Mouse (Mus musculus): ENCODE measurements around the gene Prkar1b. TPM values are rescaled to one million over a fixed set of nuclear protein-coding genes. Genes with fewer than 3 reads are reported as not detected.

The Prkar1b gene
- polyA plus RNA-seq, 1 experiment from 2014 or later = 9.4 TPM

DNA sequence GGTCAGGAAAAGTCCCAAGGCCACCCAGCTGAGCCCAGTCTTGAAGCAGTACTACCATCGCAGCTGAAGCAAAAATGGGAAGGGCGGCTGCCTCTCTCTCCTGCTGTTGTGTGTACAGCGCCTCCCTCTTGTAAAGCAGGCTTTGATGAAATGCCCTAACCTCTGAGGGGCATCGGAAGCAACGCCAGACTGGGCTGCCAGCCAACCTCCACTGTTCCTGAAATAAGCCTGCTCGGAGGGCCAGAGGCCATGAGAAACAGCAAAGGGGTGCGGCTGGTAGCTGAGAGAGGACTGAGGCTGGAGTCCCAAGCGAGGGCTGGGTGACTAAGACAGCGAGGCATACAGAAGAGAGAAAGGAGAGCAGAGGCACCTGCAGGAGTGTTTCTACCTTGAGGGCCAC is 161.0 kb downstream of the Prkar1b start:
- DNase-seq (ENCODE audit: low spot score) = no peak

DNA sequence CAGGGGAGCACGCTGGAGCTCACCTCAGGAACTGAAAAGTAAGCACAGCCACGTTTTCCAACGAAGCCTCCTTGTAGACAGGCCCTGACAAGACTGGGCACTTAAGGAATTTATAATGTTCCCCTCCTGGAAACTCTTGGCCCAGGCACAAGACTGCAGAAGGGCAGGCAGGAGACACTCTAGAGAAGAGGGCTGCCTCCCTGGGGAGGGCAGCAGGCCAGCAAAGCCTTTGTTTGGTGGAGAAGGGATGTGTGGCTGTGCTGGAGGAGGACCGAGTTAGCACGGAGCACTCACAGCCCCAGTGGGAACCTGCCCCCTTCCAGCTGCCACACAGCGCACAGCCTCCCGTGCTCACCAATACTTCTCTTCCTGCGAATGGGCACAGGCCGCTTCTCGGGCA is 161.8 kb downstream of the Prkar1b start:
- Histone ChIP-seq H3K4me1 (peaks cover 26% of the 10 kb centered on the region), H3K27ac (replicated peaks) (no peak overlapping the region), H3K4me3 (no peak overlapping the region), H3K27me3 (ENCODE audit: low read depth, poor library complexity, severe bottlenecking) (peaks cover 51% of the 10 kb centered on the region), H3K9me3 (replicated peaks) (no peaks in the 10 kb centered on the region), H3K36me3 (peaks cover 15% of the 10 kb centered on the region; the same call in 1 of the 2 replicates)
- WGBS = 71% methylated on average over 10 of the region's 10 CpGs
- no peak for DNase-seq (ENCODE audit: low spot score)

More for the DNA sequence above, 161.0 kb downstream of the Prkar1b start:
- H3K27ac ChIP-seq (replicated peaks) = no peak overlapping the region
- peaks cover 34% of the 10 kb centered on the region for H3K4me1 ChIP-seq
- H3K36me3 ChIP-seq = peaks cover 8% of the 10 kb centered on the region; the same call in 1 of the 2 replicates
- WGBS = 63% methylated on average over 9 of the region's 9 CpGs
- peaks cover 59% of the 10 kb centered on the region for H3K27me3 ChIP-seq (ENCODE audit: low read depth, poor library complexity, severe bottlenecking)
- no peaks in the 10 kb centered on the region for H3K9me3 ChIP-seq (replicated peaks)
- H3K4me3 ChIP-seq = no peak overlapping the region

GRCm38 (mm10) chr5:138981921-138982320 is 167.9 kb downstream of the Prkar1b start:
- whole genome bisulfite sequencing = 85% methylated on average over 7 of the region's 9 CpGs
- no peak overlapping the region for H3K27ac ChIP-seq (replicated peaks)
- H3K9me3 ChIP-seq (replicated peaks) = no peaks in the 10 kb centered on the region
- no peaks in the 10 kb centered on the region for H3K27me3 ChIP-seq (ENCODE audit: low read depth, poor library complexity, severe bottlenecking)
- peaks cover 23% of the 10 kb centered on the region; the same call in 1 of the 2 replicates for H3K36me3 ChIP-seq
- no peak for DNase-seq (ENCODE audit: low spot score)
- H3K4me1 ChIP-seq = peaks cover 7% of the 10 kb centered on the region; the same call in 1 of the 2 replicates
- H3K4me3 ChIP-seq = no peak overlapping the region

DNA sequence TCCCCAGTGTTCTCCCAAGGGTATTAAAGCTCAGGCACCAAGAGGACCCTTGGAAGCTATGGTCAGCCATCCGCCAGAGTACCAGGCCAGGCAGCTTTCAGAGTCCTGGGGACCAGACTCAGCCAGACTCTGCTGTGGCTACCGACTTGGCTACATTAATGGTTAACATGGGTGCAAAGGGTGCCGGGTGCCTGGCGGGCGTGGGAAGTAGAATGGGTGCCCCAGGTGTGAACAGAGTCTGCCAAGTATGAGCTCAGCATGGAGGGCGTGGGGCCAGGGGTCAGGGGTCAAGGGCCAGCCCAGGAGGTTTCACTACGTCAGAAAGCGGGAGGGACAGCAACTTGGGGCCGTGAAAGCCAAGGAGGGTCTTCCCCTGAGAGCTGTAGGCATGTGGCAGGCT is 169.2 kb downstream of the Prkar1b start:
- no peaks in the 10 kb centered on the region for H3K27me3 ChIP-seq (ENCODE audit: low read depth, poor library complexity, severe bottlenecking)
- no peak overlapping the region for H3K4me3 ChIP-seq
- H3K9me3 ChIP-seq (replicated peaks) = no peaks in the 10 kb centered on the region
- H3K27ac ChIP-seq (replicated peaks) = no peak overlapping the region
- peaks cover 7% of the 10 kb centered on the region; the same call in 1 of the 2 replicates for H3K4me1 ChIP-seq
- no peak for DNase-seq (ENCODE audit: low spot score)
- WGBS = 87% methylated on average over 9 of the region's 9 CpGs
- peaks cover 23% of the 10 kb centered on the region; the same call in 1 of the 2 replicates for H3K36me3 ChIP-seq

DNA sequence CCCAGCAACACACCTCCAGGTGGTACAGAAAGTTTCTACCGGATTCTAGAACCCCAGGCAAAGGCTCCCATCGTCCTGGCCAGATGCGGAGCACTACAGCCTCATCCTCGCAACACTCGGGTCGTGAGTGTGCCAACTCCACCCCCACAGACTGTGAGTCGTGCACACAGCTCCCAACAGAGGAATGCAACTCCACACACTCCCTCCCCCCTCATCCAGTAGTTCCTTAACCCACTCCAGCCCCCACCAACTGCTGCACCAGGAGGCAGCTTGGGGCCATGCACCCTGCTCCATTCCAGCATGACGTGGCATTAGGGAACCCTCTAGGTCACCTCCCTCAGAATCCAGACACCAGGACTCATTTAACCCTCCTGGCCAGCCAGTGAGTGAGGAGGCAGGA is 170.0 kb downstream of the Prkar1b start:
- Histone ChIP-seq H3K4me1 (peaks cover 7% of the 10 kb centered on the region; the same call in 1 of the 2 replicates), H3K9me3 (replicated peaks) (no peaks in the 10 kb centered on the region), H3K27me3 (ENCODE audit: low read depth, poor library complexity, severe bottlenecking) (no peaks in the 10 kb centered on the region), H3K4me3 (no peak overlapping the region), H3K27ac (replicated peaks) (no peak overlapping the region), H3K36me3 (peaks cover 19% of the 10 kb centered on the region; the same call in 1 of the 2 replicates)
- 87% methylated on average over 8 of the region's 8 CpGs for WGBS
- DNase-seq (ENCODE audit: low spot score) = no peak

- 83% methylated on average over 3 of the region's 3 CpGs for WGBS
- H3K27me3 ChIP-seq (ENCODE audit: low read depth, poor library complexity, severe bottlenecking) = no peaks in the 10 kb centered on the region
- H3K4me3 ChIP-seq = no peak overlapping the region
- H3K27ac ChIP-seq (replicated peaks) = no peak overlapping the region
- no peak for DNase-seq (ENCODE audit: low spot score)
- peaks cover 8% of the 10 kb centered on the region; the same call in 1 of the 2 replicates for H3K36me3 ChIP-seq
- no peaks in the 10 kb centered on the region for H3K9me3 ChIP-seq (replicated peaks)
- H3K4me1 ChIP-seq = peaks cover 7% of the 10 kb centered on the region; the same call in 1 of the 2 replicates
These were observed 172.0 kb downstream of the Prkar1b start for GRCm38 (mm10) chr5:138977759-138978158.

GRCm38 (mm10) chr5:138974911-138975485 is 174.8 kb downstream of the Prkar1b start:
- Histone ChIP-seq H3K27me3 (ENCODE audit: low read depth, poor library complexity, severe bottlenecking) (no peaks in the 10 kb centered on the region), H3K4me1 (peaks cover 9% of the 10 kb centered on the region; the same call in 1 of the 2 replicates), H3K9me3 (replicated peaks) (no peaks in the 10 kb centered on the region), H3K4me3 (no peak overlapping the region), H3K36me3 (peaks cover 8% of the 10 kb centered on the region; the same call in 1 of the 2 replicates), H3K27ac (replicated peaks) (no peak overlapping the region)
- 92% methylated on average over 8 of the region's 8 CpGs for WGBS
- DNase-seq (ENCODE audit: low spot score) = no peak

GRCm38 (mm10) chr5:138973480-138973879 is 176.3 kb downstream of the Prkar1b start:
- Histone ChIP-seq H3K27ac (replicated peaks) (no peak overlapping the region), H3K36me3 (peaks cover 5% of the 10 kb centered on the region; the same call in 1 of the 2 replicates), H3K4me1 (peaks cover 9% of the 10 kb centered on the region; the same call in 1 of the 2 replicates), H3K27me3 (ENCODE audit: low read depth, poor library complexity, severe bottlenecking) (no peaks in the 10 kb centered on the region), H3K4me3 (no peak overlapping the region), H3K9me3 (replicated peaks) (no peaks in the 10 kb centered on the region)
- no peak for DNase-seq (ENCODE audit: low spot score)
- 90% methylated on average over 6 of the region's 6 CpGs for WGBS

DNA sequence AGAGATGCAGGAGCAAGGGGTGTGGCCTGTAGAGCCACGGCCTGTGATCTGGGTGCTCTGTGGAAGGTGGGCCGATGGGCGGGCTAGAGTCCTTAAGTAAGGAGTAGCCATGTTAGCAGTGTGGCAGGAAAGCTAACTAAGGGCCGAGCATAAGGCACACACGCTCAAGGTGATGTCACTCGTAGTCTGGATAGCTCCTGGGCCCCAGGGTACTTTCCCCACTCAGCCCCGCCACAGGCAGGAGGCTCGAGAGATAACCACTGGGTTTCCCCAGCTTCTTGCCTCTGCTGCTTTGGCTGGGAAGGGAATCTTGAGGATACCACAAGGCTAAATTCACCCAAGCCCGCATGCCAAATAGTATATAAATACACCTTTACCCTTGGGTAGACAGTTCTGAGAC is 178.4 kb downstream of the Prkar1b start:
- H3K27me3 ChIP-seq (ENCODE audit: low read depth, poor library complexity, severe bottlenecking) = no peaks in the 10 kb centered on the region
- 86% methylated on average over 9 of the region's 9 CpGs for WGBS
- H3K36me3 ChIP-seq = no peaks in the 10 kb centered on the region
- H3K27ac ChIP-seq (replicated peaks) = no peak overlapping the region
- peaks cover 3% of the 10 kb centered on the region for H3K4me1 ChIP-seq
- no peaks in the 10 kb centered on the region for H3K9me3 ChIP-seq (replicated peaks)
- H3K4me3 ChIP-seq = no peak overlapping the region
- no peak for DNase-seq (ENCODE audit: low spot score)

DNA sequence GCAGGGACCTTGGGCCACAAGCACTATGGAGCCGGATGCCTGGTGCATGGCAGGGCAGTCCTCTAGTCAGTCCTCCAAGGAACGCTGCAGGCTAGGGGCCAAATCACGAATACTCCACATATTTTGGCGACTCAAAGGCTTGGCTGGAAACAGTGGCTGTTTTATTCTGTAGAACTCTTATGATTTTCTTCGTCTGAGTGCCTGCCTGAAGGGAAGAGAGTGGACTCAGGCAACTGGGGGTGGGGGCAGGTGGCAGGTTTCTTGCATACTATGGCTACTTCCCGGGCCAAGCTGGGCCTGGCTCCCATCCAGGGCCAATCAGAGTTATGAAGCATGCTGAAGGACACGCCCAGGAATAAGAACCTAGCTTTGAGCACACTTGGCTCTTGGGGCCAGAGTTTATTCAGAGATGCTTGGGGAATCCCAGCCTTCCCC is 179.7 kb downstream of the Prkar1b start:
- Histone ChIP-seq H3K27ac (replicated peaks) (no peak overlapping the region), H3K27me3 (ENCODE audit: low read depth, poor library complexity, severe bottlenecking) (no peaks in the 10 kb centered on the region), H3K4me1 (peaks cover 15% of the 10 kb centered on the region), H3K4me3 (no peak overlapping the region), H3K9me3 (replicated peaks) (no peaks in the 10 kb centered on the region), H3K36me3 (no peaks in the 10 kb centered on the region)
- whole genome bisulfite sequencing = 74% methylated on average over 7 of the region's 7 CpGs
- DNase-seq (ENCODE audit: low spot score) = no peak

Other genes with a start within 250 kb of the Prkar1b start
- 4.8 and 6.8 TPM in 2 replicates for gene Pdgfa, start 152.6 kb downstream of the Prkar1b start, polyA plus RNA-seq (2016; fragmentation: Nextera tagmentation; extraction: Ambion mirVana)
- 6.7 and 7.7 TPM in 2 replicates for gene Dnaaf5, start 222 bp upstream of the Prkar1b start, polyA plus RNA-seq (2016; fragmentation: Nextera tagmentation; extraction: Ambion mirVana)
- 46.9 and 49.6 TPM in 2 replicates for gene Sun1, start 50.6 kb upstream of the Prkar1b start, polyA plus RNA-seq (2016; fragmentation: Nextera tagmentation; extraction: Ambion mirVana)
- gene Get4, start 102.3 kb upstream of the Prkar1b start, polyA plus RNA-seq (2016; fragmentation: Nextera tagmentation; extraction: Ambion mirVana) = 168 and 187 TPM in 2 replicates
- gene Adap1, start 175.6 kb upstream of the Prkar1b start, polyA plus RNA-seq (2016; fragmentation: Nextera tagmentation; extraction: Ambion mirVana) = 0.37 and 0.53 TPM in 2 replicates
- 123 and 134 TPM in 2 replicates for gene Cox19, start 201.4 kb upstream of the Prkar1b start, polyA plus RNA-seq (2016; fragmentation: Nextera tagmentation; extraction: Ambion mirVana)
- gene Cyp2w1, start 202.6 kb upstream of the Prkar1b start, polyA plus RNA-seq (2016; fragmentation: Nextera tagmentation; extraction: Ambion mirVana) = not detected in 2 replicates
- 1.7 and 2.0 TPM in 2 replicates for gene Gpr146, start 227.7 kb upstream of the Prkar1b start, polyA plus RNA-seq (2016; fragmentation: Nextera tagmentation; extraction: Ambion mirVana)

Data from midbrain, embryonic 10.5 days (tissue).